Mouse (Mus musculus): ENCODE data around the gene Gtf3c4. TPM values are rescaled to one million over a fixed set of nuclear protein-coding genes. Genes with fewer than 3 reads are reported as not detected.
A peak's percentile ranks its signal among the peaks of the same experiment; 100 is the strongest.

The Gtf3c4 gene
- polyA plus RNA-seq, 1 experiment from 2014 or later = 6.1 TPM

- Histone ChIP-seq H3K4me1 (ENCODE audit: control insufficient read depth, insufficient read depth, low read length) (no peaks in the 10 kb centered on the region), H3K36me3 (ENCODE audit: control insufficient read depth, insufficient read depth) (peaks cover 16% of the 10 kb centered on the region), H3K9ac (ENCODE audit: low read length) (no peak overlapping the region), H3K27ac (ENCODE audit: low read length) (no peak overlapping the region), H3K27me3 (ENCODE audit: control insufficient read depth, insufficient read depth, low read length) (no peaks in the 10 kb centered on the region), H3K4me2 (ENCODE audit: low read depth, low read length) (no peak overlapping the region), H3K9me3 (replicated peaks; ENCODE audit: control insufficient read depth, low read length) (no peaks in the 10 kb centered on the region), H3K4me3 (ENCODE audit: low read length) (no peak overlapping the region)
- 94% methylated on average over 8 of the region's 8 CpGs for WGBS
- ATAC-seq (replicated peaks; ENCODE audit: extremely low read depth, insufficient read depth, low FRiP score) = no peak
Measured at GRCm38 (mm10) chr2:28860678-28861423, 20.7 kb upstream of the Gtf3c4 start.

DNA sequence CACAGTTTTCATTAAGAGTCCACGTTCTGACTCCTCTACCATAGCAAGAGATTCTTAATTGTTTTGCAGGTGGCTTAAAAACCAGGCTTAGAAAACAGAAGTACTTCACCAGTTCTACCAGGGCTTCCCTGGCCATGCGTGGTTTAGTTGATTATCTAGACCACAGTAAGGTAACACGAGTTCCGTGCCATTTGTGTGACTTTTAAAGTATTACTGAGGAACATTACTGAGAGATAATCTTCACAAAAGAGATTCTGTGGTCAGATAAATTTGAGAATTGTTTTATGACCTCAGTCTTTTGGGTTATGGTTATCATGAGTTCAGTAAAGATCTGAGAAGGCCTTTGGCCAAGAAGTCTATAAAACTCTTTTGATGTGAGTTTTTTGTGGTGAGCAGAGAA lies 19.1 kb upstream of the Gtf3c4 start:
- H3K9ac ChIP-seq (ENCODE audit: low read length) = no peak overlapping the region
- H3K9me3 ChIP-seq (replicated peaks; ENCODE audit: control insufficient read depth, low read length) = no peaks in the 10 kb centered on the region
- no peak overlapping the region for H3K27ac ChIP-seq (ENCODE audit: low read length)
- H3K27me3 ChIP-seq (ENCODE audit: control insufficient read depth, insufficient read depth, low read length) = no peaks in the 10 kb centered on the region
- no peak overlapping the region for H3K4me3 ChIP-seq (ENCODE audit: low read length)
- ATAC-seq (replicated peaks; ENCODE audit: extremely low read depth, insufficient read depth, low FRiP score) = no peak
- H3K4me2 ChIP-seq (ENCODE audit: low read depth, low read length) = no peak overlapping the region
- H3K4me1 ChIP-seq (ENCODE audit: control insufficient read depth, insufficient read depth, low read length) = no peaks in the 10 kb centered on the region
- WGBS = 87% methylated on average over 4 of the region's 4 CpGs
- peaks cover 17% of the 10 kb centered on the region for H3K36me3 ChIP-seq (ENCODE audit: control insufficient read depth, insufficient read depth)

DNA sequence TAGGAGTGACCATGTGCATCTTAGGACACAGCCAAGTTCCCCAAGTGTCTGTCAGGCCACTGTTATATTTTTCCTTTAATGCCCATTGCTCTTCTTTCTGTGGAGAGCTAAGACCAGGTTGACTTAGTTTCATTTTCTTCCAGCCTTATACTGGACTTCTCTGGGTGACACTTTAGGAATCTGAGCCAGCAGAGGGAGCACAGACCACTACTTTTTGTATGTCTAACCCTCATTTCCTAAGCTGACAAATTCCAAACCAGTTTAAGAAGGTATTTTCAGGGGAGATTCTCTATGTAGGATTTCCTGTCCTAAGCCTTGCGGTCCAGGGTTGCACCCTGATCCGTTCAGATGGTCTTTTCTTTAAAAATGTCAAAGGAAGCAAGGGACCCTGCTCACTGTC lies 15.6 kb upstream of the Gtf3c4 start:
- Histone ChIP-seq H3K4me3 (ENCODE audit: low read length) (no peak overlapping the region), H3K36me3 (ENCODE audit: control insufficient read depth, insufficient read depth) (peaks cover 7% of the 10 kb centered on the region; the same call in 1 of the 2 replicates), H3K4me2 (ENCODE audit: low read depth, low read length) (no peak overlapping the region), H3K9me3 (replicated peaks; ENCODE audit: control insufficient read depth, low read length) (no peaks in the 10 kb centered on the region), H3K27ac (ENCODE audit: low read length) (no peak overlapping the region), H3K27me3 (ENCODE audit: control insufficient read depth, insufficient read depth, low read length) (no peaks in the 10 kb centered on the region), H3K9ac (ENCODE audit: low read length) (no peak overlapping the region), H3K4me1 (ENCODE audit: control insufficient read depth, insufficient read depth, low read length) (no peaks in the 10 kb centered on the region)
- no peak for ATAC-seq (replicated peaks; ENCODE audit: extremely low read depth, insufficient read depth, low FRiP score)
- 90% methylated on average over 2 of the region's 2 CpGs for WGBS

DNA sequence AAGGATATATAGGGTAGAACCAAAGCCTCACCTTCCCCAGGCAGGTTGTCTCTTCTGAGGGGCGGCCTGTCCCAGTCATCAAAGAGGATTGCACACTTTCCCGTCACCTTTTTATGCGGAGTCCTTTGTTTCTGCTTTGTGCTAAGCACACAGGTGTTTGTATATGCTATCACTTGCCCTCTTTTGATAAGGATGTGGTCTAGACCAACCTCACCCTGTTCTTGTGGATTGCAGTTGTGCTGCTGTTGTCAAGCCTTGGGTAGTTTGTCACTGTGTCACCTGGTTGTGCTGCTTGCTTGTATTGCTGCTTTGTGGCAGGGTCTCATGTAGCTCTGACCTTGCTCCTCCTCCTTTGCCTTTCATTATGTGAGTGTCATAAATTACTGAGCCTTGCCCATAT lies 12.4 kb upstream of the Gtf3c4 start:
- H3K4me1 ChIP-seq (ENCODE audit: control insufficient read depth, insufficient read depth, low read length) = no peaks in the 10 kb centered on the region
- H3K36me3 ChIP-seq (ENCODE audit: control insufficient read depth, insufficient read depth) = peaks cover 23% of the 10 kb centered on the region
- H3K4me2 ChIP-seq (ENCODE audit: low read depth, low read length) = no peak overlapping the region
- H3K9me3 ChIP-seq (replicated peaks; ENCODE audit: control insufficient read depth, low read length) = no peaks in the 10 kb centered on the region
- no peak overlapping the region for H3K9ac ChIP-seq (ENCODE audit: low read length)
- WGBS = 87% methylated on average over 3 of the region's 3 CpGs
- no peaks in the 10 kb centered on the region for H3K27me3 ChIP-seq (ENCODE audit: control insufficient read depth, insufficient read depth, low read length)
- ATAC-seq (replicated peaks; ENCODE audit: extremely low read depth, insufficient read depth, low FRiP score) = no peak
- no peak overlapping the region for H3K4me3 ChIP-seq (ENCODE audit: low read length)
- H3K27ac ChIP-seq (ENCODE audit: low read length) = no peak overlapping the region

- Histone ChIP-seq H3K4me2 (ENCODE audit: low read depth, low read length) (no peak overlapping the region), H3K9ac (ENCODE audit: low read length) (no peak overlapping the region), H3K27me3 (ENCODE audit: control insufficient read depth, insufficient read depth, low read length) (no peaks in the 10 kb centered on the region), H3K4me3 (ENCODE audit: low read length) (no peak overlapping the region), H3K9me3 (replicated peaks; ENCODE audit: control insufficient read depth, low read length) (no peaks in the 10 kb centered on the region), H3K4me1 (ENCODE audit: control insufficient read depth, insufficient read depth, low read length) (no peaks in the 10 kb centered on the region), H3K36me3 (ENCODE audit: control insufficient read depth, insufficient read depth) (peaks cover 21% of the 10 kb centered on the region), H3K27ac (ENCODE audit: low read length) (no peak overlapping the region)
- 86% methylated on average over 2 of the region's 2 CpGs for WGBS
- ATAC-seq (replicated peaks; ENCODE audit: extremely low read depth, insufficient read depth, low FRiP score) = no peak
Measured at GRCm38 (mm10) chr2:28848879-28849278, 8.7 kb upstream of the Gtf3c4 start.

DNA sequence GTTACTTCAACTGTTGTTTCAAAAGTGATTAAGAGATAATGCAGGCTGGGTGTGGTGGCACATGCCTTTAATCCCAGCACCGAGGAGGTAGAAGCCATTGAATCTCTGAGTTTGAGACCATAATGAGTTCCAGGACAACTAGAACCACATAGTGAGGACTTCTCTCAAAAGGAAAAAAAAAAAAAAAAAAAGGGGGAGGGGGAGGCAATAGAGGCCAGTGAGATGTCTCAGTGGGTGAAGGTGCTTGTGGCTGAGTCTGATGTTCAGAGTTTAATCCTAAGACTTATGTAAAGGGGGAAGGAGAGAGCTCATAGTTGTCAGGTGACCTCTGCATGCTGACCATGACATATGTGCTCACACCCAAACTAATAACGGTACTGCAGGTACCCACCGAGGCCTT lies 1.9 kb upstream of the Gtf3c4 start:
- H3K4me1 ChIP-seq (ENCODE audit: control insufficient read depth, insufficient read depth, low read length) = peaks cover 29% of the 10 kb centered on the region
- WGBS = 66% methylated on average over 3 of the region's 3 CpGs
- H3K27me3 ChIP-seq (ENCODE audit: control insufficient read depth, insufficient read depth, low read length) = no peaks in the 10 kb centered on the region
- H3K9me3 ChIP-seq (replicated peaks; ENCODE audit: control insufficient read depth, low read length) = no peaks in the 10 kb centered on the region
- ATAC-seq (replicated peaks; ENCODE audit: extremely low read depth, insufficient read depth, low FRiP score) = no peak
- no peak overlapping the region for H3K27ac ChIP-seq (ENCODE audit: low read length)
- peak overlapping the region; percentile 91 for H3K4me2 ChIP-seq (ENCODE audit: low read depth, low read length)
- H3K9ac ChIP-seq (ENCODE audit: low read length) = no peak overlapping the region
- H3K4me3 ChIP-seq (ENCODE audit: low read length) = no peak overlapping the region
- H3K36me3 ChIP-seq (ENCODE audit: control insufficient read depth, insufficient read depth) = peaks cover 2% of the 10 kb centered on the region

GRCm38 (mm10) chr2:28839501-28840221 lies 499 bp downstream of the Gtf3c4 start:
- Histone ChIP-seq H3K4me3 (ENCODE audit: low read length) (peak overlapping the region; percentile 84), H3K9me3 (replicated peaks; ENCODE audit: control insufficient read depth, low read length) (no peaks in the 10 kb centered on the region), H3K27me3 (ENCODE audit: control insufficient read depth, insufficient read depth, low read length) (no peaks in the 10 kb centered on the region), H3K4me1 (ENCODE audit: control insufficient read depth, insufficient read depth, low read length) (peaks cover 41% of the 10 kb centered on the region), H3K27ac (ENCODE audit: low read length) (peak overlapping the region; percentile 90), H3K9ac (ENCODE audit: low read length) (peak overlapping the region; percentile 93), H3K4me2 (ENCODE audit: low read depth, low read length) (peak overlapping the region; percentile 83), H3K36me3 (ENCODE audit: control insufficient read depth, insufficient read depth) (peaks cover 5% of the 10 kb centered on the region)
- WGBS = under 1% methylated on average over 53 of the region's 53 CpGs
- ATAC-seq (replicated peaks; ENCODE audit: extremely low read depth, insufficient read depth, low FRiP score) = no peak; the same call in 1 of the 2 replicates

DNA sequence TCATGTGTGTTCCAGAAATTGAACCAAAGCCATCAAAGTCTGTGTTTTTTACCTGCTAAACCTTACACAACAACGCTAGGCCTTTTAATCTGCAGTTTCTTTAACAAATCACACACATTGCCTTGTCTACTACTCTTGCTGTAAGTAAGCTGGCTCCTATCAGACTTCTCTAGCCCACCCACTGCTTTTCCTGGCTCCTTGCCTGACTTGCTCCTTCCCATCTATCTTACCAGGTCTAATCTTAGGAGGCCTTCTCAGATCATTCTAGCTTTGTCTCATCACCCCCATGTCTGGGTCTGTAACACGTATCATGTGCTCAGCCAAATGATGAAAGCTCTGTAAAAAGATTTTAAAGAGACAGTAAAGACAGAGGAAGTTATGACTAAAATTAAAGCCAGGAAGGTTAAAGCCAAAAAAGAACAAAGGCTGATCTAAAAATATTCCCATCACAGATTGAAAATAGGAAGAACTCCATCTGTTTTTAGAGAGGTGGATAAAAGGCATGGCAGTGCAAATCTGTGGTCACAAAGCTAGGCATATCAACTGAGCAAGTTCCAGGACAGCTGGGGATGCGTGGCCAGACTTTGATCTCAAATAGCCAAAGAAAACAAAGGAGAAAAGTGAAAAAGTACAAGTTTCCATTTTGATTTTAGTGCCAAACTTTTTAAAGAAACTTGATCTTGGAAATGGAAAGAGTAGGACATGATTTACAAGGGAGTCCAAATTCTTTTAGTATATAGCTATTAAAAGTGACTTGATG lies 3.8 kb downstream of the Gtf3c4 start:
- Histone ChIP-seq H3K27me3 (ENCODE audit: control insufficient read depth, insufficient read depth, low read length) (no peaks in the 10 kb centered on the region), H3K4me1 (ENCODE audit: control insufficient read depth, insufficient read depth, low read length) (peaks cover 35% of the 10 kb centered on the region), H3K27ac (ENCODE audit: low read length) (peak overlapping the region; percentile 20), H3K4me2 (ENCODE audit: low read depth, low read length) (no peak overlapping the region; the same call in 1 of the 2 replicates), H3K9ac (ENCODE audit: low read length) (0 out of 2 replicates have a peak overlapping the region, but pooled peaks have one; percentile 9), H3K4me3 (ENCODE audit: low read length) (no peak overlapping the region), H3K9me3 (replicated peaks; ENCODE audit: control insufficient read depth, low read length) (no peaks in the 10 kb centered on the region), H3K36me3 (ENCODE audit: control insufficient read depth, insufficient read depth) (peaks cover 27% of the 10 kb centered on the region)
- no peak for ATAC-seq (replicated peaks; ENCODE audit: extremely low read depth, insufficient read depth, low FRiP score)
- 36% methylated on average over 3 of the region's 3 CpGs for WGBS

DNA sequence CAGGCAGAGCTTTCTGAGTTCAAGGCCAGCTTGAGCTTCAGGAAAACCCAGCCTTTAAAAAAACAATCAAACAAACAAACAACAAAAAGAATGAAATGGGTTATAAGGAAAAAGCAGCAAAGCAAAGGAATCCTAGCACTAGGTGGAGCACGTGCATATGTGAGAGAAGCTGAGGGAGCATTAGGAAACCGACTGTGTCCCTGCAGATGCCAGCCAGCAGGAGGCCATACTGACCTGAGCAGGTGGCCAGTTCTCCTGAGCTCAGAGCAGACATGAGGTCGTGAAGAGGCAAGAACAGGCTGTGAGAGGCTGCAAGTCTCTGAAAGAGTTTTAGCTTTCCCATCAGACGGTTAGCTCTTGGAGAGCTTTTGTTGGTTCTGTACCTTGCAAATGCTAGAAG lies 10.9 kb downstream of the Gtf3c4 start:
- Histone ChIP-seq H3K9ac (ENCODE audit: low read length) (no peak overlapping the region), H3K9me3 (replicated peaks; ENCODE audit: control insufficient read depth, low read length) (no peaks in the 10 kb centered on the region), H3K4me1 (ENCODE audit: control insufficient read depth, insufficient read depth, low read length) (no peaks in the 10 kb centered on the region), H3K4me2 (ENCODE audit: low read depth, low read length) (no peak overlapping the region), H3K27me3 (ENCODE audit: control insufficient read depth, insufficient read depth, low read length) (no peaks in the 10 kb centered on the region), H3K36me3 (ENCODE audit: control insufficient read depth, insufficient read depth) (peaks cover 64% of the 10 kb centered on the region), H3K4me3 (ENCODE audit: low read length) (no peak overlapping the region), H3K27ac (ENCODE audit: low read length) (no peak overlapping the region)
- 32% methylated on average over 4 of the region's 4 CpGs for WGBS
- ATAC-seq (replicated peaks; ENCODE audit: extremely low read depth, insufficient read depth, low FRiP score) = no peak
